Mouse (Mus musculus): ENCODE data around the gene Sparcl1.

GRCm38 (mm10) chr5:104077508-104077907, 36.0 kb downstream of the Sparcl1 start, which contains the start of gene Gm17660:
- no peak for TF ChIP-seq MAFK (IDR thresholded peaks at IDR 0.05; ENCODE audit: insufficient read depth, low read depth, low read length)
- no peak for TF ChIP-seq HCFC1 (IDR thresholded peaks at IDR 0.05; ENCODE audit: borderline replicate concordance, insufficient read depth, low read length)
- TF ChIP-seq ZC3H11A (IDR thresholded peaks at IDR 0.05; ENCODE audit: borderline replicate concordance, low read depth, low read length): no peak
- no peak for TF ChIP-seq CHD2 (IDR thresholded peaks at IDR 0.05; ENCODE audit: low read depth, low read length)
